10 mouse cellular contexts compared by ENCODE assay signal in genomic region chr9:63308441-63308840, GRCm38 (mm10).
DNase-seq lines count a peak whose midpoint lies in the region; ATAC-seq lines count a peak whose summit lies in the region.
"Had no signal": no experiment of that assay in that cellular context is flagged by ENCODE, and none has a peak within 500 bp of the region (broad histone marks: within the 10 kb centered on the region; RNA-seq: fewer than 3 reads in every experiment).

No protein-coding gene starts in this region.

- no peaks in the 10 kb centered on the region for H3K36me3 ChIP-seq in hindbrain, embryonic 13.5 days
- no peaks in the 10 kb centered on the region for H3K36me3 ChIP-seq in hindbrain, embryonic 11.5 days (ENCODE audit: control insufficient read depth, insufficient read depth, low read length)
- no peaks in the 10 kb centered on the region for H3K36me3 ChIP-seq in midbrain, embryonic 12.5 days
- H3K36me3 ChIP-seq in midbrain, embryonic 10.5 days: peaks cover 10% of the 10 kb centered on the region
- H3K36me3 ChIP-seq in stomach, embryonic 16.5 days (ENCODE audit: control insufficient read depth, insufficient read depth, low read length): no peaks in the 10 kb centered on the region

- H3K9me3 ChIP-seq in hindbrain, embryonic 13.5 days: no peaks in the 10 kb centered on the region
- no peaks in the 10 kb centered on the region for H3K9me3 ChIP-seq in hindbrain, embryonic 11.5 days (ENCODE audit: control insufficient read depth, low read length)
- H3K9me3 ChIP-seq in midbrain, embryonic 12.5 days: no peaks in the 10 kb centered on the region
- no peaks in the 10 kb centered on the region for H3K9me3 ChIP-seq in midbrain, embryonic 10.5 days (replicated peaks)
- H3K9me3 ChIP-seq in stomach, embryonic 16.5 days (replicated peaks; ENCODE audit: control insufficient read depth, low read length): no peaks in the 10 kb centered on the region

- H3K4me1 ChIP-seq in hindbrain, embryonic 13.5 days (replicated peaks): peaks cover 33% of the 10 kb centered on the region
- no peaks in the 10 kb centered on the region for H3K4me1 ChIP-seq in hindbrain, embryonic 11.5 days (replicated peaks; ENCODE audit: control insufficient read depth, insufficient read depth, low read length)
- peaks cover 14% of the 10 kb centered on the region for H3K4me1 ChIP-seq in midbrain, embryonic 12.5 days
- H3K4me1 ChIP-seq in midbrain, embryonic 10.5 days: peaks cover 10% of the 10 kb centered on the region
- peaks cover 23% of the 10 kb centered on the region for H3K4me1 ChIP-seq in stomach, embryonic 16.5 days (ENCODE audit: control insufficient read depth, insufficient read depth, low read length)

- ATAC-seq in hindbrain, embryonic 13.5 days (ENCODE audit: low FRiP score): no peak
- no peak for ATAC-seq in hindbrain, embryonic 11.5 days (ENCODE audit: low FRiP score)
- ATAC-seq in midbrain, embryonic 12.5 days (ENCODE audit: low FRiP score, low read depth): no peak
- ATAC-seq in stomach, embryonic 16.5 days (ENCODE audit: insufficient read depth, low FRiP score): no peak

- no peak overlapping the region for H3K4me3 ChIP-seq in hindbrain, embryonic 13.5 days
- no peak overlapping the region for H3K4me3 ChIP-seq in hindbrain, embryonic 11.5 days (ENCODE audit: low read depth, low read length)
- no peak overlapping the region for H3K4me3 ChIP-seq in midbrain, embryonic 12.5 days
- no peak overlapping the region for H3K4me3 ChIP-seq in midbrain, embryonic 10.5 days
- no peak overlapping the region for H3K4me3 ChIP-seq in stomach, embryonic 16.5 days (replicated peaks; ENCODE audit: low read length)

- H3K4me2 ChIP-seq in hindbrain, embryonic 13.5 days: no peak overlapping the region
- no peak overlapping the region for H3K4me2 ChIP-seq in hindbrain, embryonic 11.5 days (replicated peaks; ENCODE audit: low read depth, low read length)
- no peak overlapping the region for H3K4me2 ChIP-seq in midbrain, embryonic 12.5 days (replicated peaks)
- H3K4me2 ChIP-seq in stomach, embryonic 16.5 days (ENCODE audit: low read depth, low read length): no peak overlapping the region

- WGBS in hindbrain, embryonic 13.5 days: 51% methylated on average over 4 of the region's 4 CpGs
- WGBS in hindbrain, embryonic 11.5 days: 76% methylated on average over 4 of the region's 4 CpGs
- WGBS in midbrain, embryonic 12.5 days: 45% methylated on average over 4 of the region's 4 CpGs
- WGBS in midbrain, embryonic 10.5 days: 56% methylated on average over 4 of the region's 4 CpGs
- WGBS in stomach, embryonic 16.5 days: 21% methylated on average over 4 of the region's 4 CpGs

- H3K9ac ChIP-seq in hindbrain, embryonic 13.5 days: no peak overlapping the region
- H3K9ac ChIP-seq in hindbrain, embryonic 11.5 days (ENCODE audit: low read depth, low read length): no peak overlapping the region
- no peak overlapping the region for H3K9ac ChIP-seq in midbrain, embryonic 12.5 days (replicated peaks)
- H3K9ac ChIP-seq in stomach, embryonic 16.5 days (ENCODE audit: low read length): peak overlapping the region; percentile 14; the same call in 1 of the 2 replicates

- H3K27ac ChIP-seq in hindbrain, embryonic 13.5 days: peak overlapping the region; percentile 44; the same call in 1 of the 2 replicates
- H3K27ac ChIP-seq in hindbrain, embryonic 11.5 days (ENCODE audit: low read depth, low read length): no peak overlapping the region
- 0 out of 2 replicates have a peak overlapping the region, but pooled peaks have one; percentile 30 for H3K27ac ChIP-seq in midbrain, embryonic 12.5 days (replicated peaks)
- H3K27ac ChIP-seq in midbrain, embryonic 10.5 days (replicated peaks): no peak overlapping the region
- 0 out of 2 replicates have a peak overlapping the region, but pooled peaks have one; percentile 19 for H3K27ac ChIP-seq in stomach, embryonic 16.5 days (ENCODE audit: low read length)

- no peaks in the 10 kb centered on the region for H3K27me3 ChIP-seq in hindbrain, embryonic 13.5 days
- H3K27me3 ChIP-seq in hindbrain, embryonic 11.5 days (ENCODE audit: control insufficient read depth, insufficient read depth, low read length): no peaks in the 10 kb centered on the region
- H3K27me3 ChIP-seq in midbrain, embryonic 12.5 days: no peaks in the 10 kb centered on the region
- H3K27me3 ChIP-seq in midbrain, embryonic 10.5 days (ENCODE audit: low read depth, poor library complexity, severe bottlenecking): no peaks in the 10 kb centered on the region
- H3K27me3 ChIP-seq in stomach, embryonic 16.5 days (ENCODE audit: control insufficient read depth, insufficient read depth, low read length): no peaks in the 10 kb centered on the region

- peak; percentile 30 to 36 for DNase-seq in cerebellum, adult 18-20 months
- no peak for DNase-seq in cerebellum, adult 8-10 months
- no peak for DNase-seq in hindbrain, embryonic 11.5 days (ENCODE audit: low spot score)
- no peak for DNase-seq in midbrain, embryonic 10.5 days (ENCODE audit: low spot score)
- no peak for DNase-seq in left cerebral cortex, postnatal 4 days
- DNase-seq: kidney, adult 18-20 months; thymus, adult 18-20 months had no signal

- intact Hi-C loops in left cerebral cortex, postnatal 4 days (cut with DNase I): no loop called here

Comparison
In these comparisons a context has a peak if more than half of its experiments do, and no peak if none do; other contexts are left out.
1. DNase-seq: peak in cerebellum, adult 18-20 months (2 of 2); none in cerebellum, adult 8-10 months (single experiment), hindbrain, embryonic 11.5 days (single experiment), midbrain, embryonic 10.5 days (single experiment) and left cerebral cortex, postnatal 4 days (single experiment).
2. H3K27ac ChIP-seq: peak in hindbrain, embryonic 13.5 days (single experiment), midbrain, embryonic 12.5 days (single experiment) and stomach, embryonic 16.5 days (single experiment); none in hindbrain, embryonic 11.5 days (single experiment) and midbrain, embryonic 10.5 days (single experiment).